Mouse (Mus musculus) neural tube, embryonic 12.5 days (tissue): ENCODE results near the gene Cd52. TPM values are rescaled to one million over a fixed set of nuclear protein-coding genes. Genes with fewer than 3 reads are reported as not detected.

ENCODE experiments used
- ATAC-seq: fragments of 200-750 bp; cut with Nextera tagmentation; 2 replicates; pipeline ENCODE4 v1.8.0; 2017; ENCODE audit warnings: low read depth, mild to moderate bottlenecking, moderate TSS enrichment, moderate library complexity; ENCODE audit not compliant: low FRiP score
- H3K27ac ChIP-seq: fragments of 300-500 bp; sonication (generic); 2 replicates; pipeline ENCODE4 v1.5.1; 2016
- H3K27me3 ChIP-seq: fragments of 300-500 bp; sonication (generic); replicated peaks from 2 replicates; pipeline ENCODE4 v1.6.1; 2016; ENCODE audit warnings: mild to moderate bottlenecking
- H3K36me3 ChIP-seq: fragments of 300-500 bp; sonication (generic); 2 replicates; pipeline ENCODE4 v1.6.1; 2016; ENCODE audit warnings: mild to moderate bottlenecking
- H3K4me1 ChIP-seq: fragments of 300-500 bp; sonication (generic); 2 replicates; pipeline ENCODE4 v1.6.1; 2016
- H3K4me2 ChIP-seq: fragments of 300-500 bp; sonication (generic); replicated peaks from 2 replicates; pipeline ENCODE4 v1.6.1; 2016; ENCODE audit warnings: mild to moderate bottlenecking
- H3K4me3 ChIP-seq: fragments of 300-500 bp; sonication (generic); 2 replicates; pipeline ENCODE4 v1.5.1; 2016
- H3K9ac ChIP-seq: fragments of 300-500 bp; sonication (generic); 2 replicates; pipeline ENCODE4 v1.6.1; 2016; ENCODE audit warnings: mild to moderate bottlenecking
- H3K9me3 ChIP-seq: fragments of 300-500 bp; sonication (generic); 2 replicates; pipeline ENCODE4 v1.6.1; 2016; ENCODE audit warnings: mild to moderate bottlenecking
- WGBS: fragments of 180-500 bp; shearing (Covaris S2); methylation state at CpG from one replicate; pipeline ENCODE4 v1.1.7; 2016; 5-methylcytosine and 5-hydroxymethylcytosine counted together
- polyA plus RNA-seq: library from polyadenylated mRNA; unstranded; fragments of >200 nt; fragmentation: Nextera tagmentation; extraction: Ambion mirVana; gene quantifications from 2 replicates; pipeline ENCODE4 v1.2.1, GENCODE M21; 2016

The Cd52 gene
- polyA plus RNA-seq, 1 experiment from 2014 or later, result 7.2 TPM

GRCm38 (mm10) chr4:134126300-134127120 lies 31.6 kb upstream of the Cd52 start:
- WGBS, result 85% methylated on average over 21 of the region's 21 CpGs

GRCm38 (mm10) chr4:134125383-134126060 lies 30.6 kb upstream of the Cd52 start:
- WGBS, result 87% methylated on average over 15 of the region's 15 CpGs
- Histone ChIP-seq H3K27me3 (no peaks in the 10 kb centered on the region), H3K4me3 (no peak overlapping the region), H3K36me3 (peaks cover 3% of the 10 kb centered on the region; the same call in 1 of the 2 replicates), H3K27ac (no peak overlapping the region), H3K4me1 (peaks cover 23% of the 10 kb centered on the region), H3K4me2 (no peak overlapping the region), H3K9ac (no peak overlapping the region), H3K9me3 (no peaks in the 10 kb centered on the region)
- ATAC-seq, result no peak

More at GRCm38 (mm10) chr4:134126300-134127120, 31.6 kb upstream of the Cd52 start:
- H3K36me3 ChIP-seq, result peaks cover 12% of the 10 kb centered on the region
- H3K27me3 ChIP-seq, result no peaks in the 10 kb centered on the region
- H3K4me2 ChIP-seq, result peak overlapping the region; percentile 71; the same call in 1 of the 2 replicates
- ATAC-seq, result no peak
- H3K27ac ChIP-seq, result no peak overlapping the region
- no peaks in the 10 kb centered on the region for H3K9me3 ChIP-seq
- peak overlapping the region; percentile 33; the same call in 1 of the 2 replicates for H3K9ac ChIP-seq
- H3K4me3 ChIP-seq, result no peak overlapping the region
- H3K4me1 ChIP-seq, result peaks cover 22% of the 10 kb centered on the region

GRCm38 (mm10) chr4:134123680-134124551 lies 29.0 kb upstream of the Cd52 start:
- Histone ChIP-seq H3K9me3 (no peaks in the 10 kb centered on the region), H3K27ac (no peak overlapping the region), H3K36me3 (no peaks in the 10 kb centered on the region), H3K9ac (no peak overlapping the region), H3K27me3 (no peaks in the 10 kb centered on the region), H3K4me2 (no peak overlapping the region), H3K4me1 (peaks cover 19% of the 10 kb centered on the region), H3K4me3 (no peak overlapping the region)
- ATAC-seq, result no peak
- 29% methylated on average over 17 of the region's 17 CpGs for WGBS

- Histone ChIP-seq H3K9me3 (no peaks in the 10 kb centered on the region), H3K27me3 (no peaks in the 10 kb centered on the region), H3K27ac (no peak overlapping the region), H3K4me1 (peaks cover 16% of the 10 kb centered on the region), H3K36me3 (no peaks in the 10 kb centered on the region), H3K9ac (no peak overlapping the region), H3K4me2 (no peak overlapping the region), H3K4me3 (no peak overlapping the region)
- ATAC-seq, result no peak
- 94% methylated on average over 6 of the region's 6 CpGs for WGBS
These were observed 28.3 kb upstream of the Cd52 start for GRCm38 (mm10) chr4:134123147-134123546.

GRCm38 (mm10) chr4:134122281-134122680 lies 27.4 kb upstream of the Cd52 start:
- 39% methylated on average over 3 of the region's 3 CpGs for WGBS
- Histone ChIP-seq H3K9ac (no peak overlapping the region), H3K27ac (no peak overlapping the region)

GRCm38 (mm10) chr4:134121571-134121970 lies 26.7 kb upstream of the Cd52 start:
- WGBS, result 47% methylated on average over 4 of the region's 4 CpGs
- Histone ChIP-seq H3K4me2 (no peak overlapping the region), H3K4me1 (peaks cover 2% of the 10 kb centered on the region; the same call in 1 of the 2 replicates), H3K9ac (no peak overlapping the region), H3K27ac (no peak overlapping the region), H3K36me3 (no peaks in the 10 kb centered on the region), H3K27me3 (no peaks in the 10 kb centered on the region), H3K4me3 (no peak overlapping the region), H3K9me3 (no peaks in the 10 kb centered on the region)
- no peak for ATAC-seq

More at GRCm38 (mm10) chr4:134122281-134122680, 27.4 kb upstream of the Cd52 start:
- no peaks in the 10 kb centered on the region for H3K36me3 ChIP-seq
- H3K4me2 ChIP-seq, result no peak overlapping the region
- peaks cover 7% of the 10 kb centered on the region for H3K4me1 ChIP-seq
- no peak for ATAC-seq
- H3K27me3 ChIP-seq, result no peaks in the 10 kb centered on the region
- no peak overlapping the region for H3K4me3 ChIP-seq
- no peaks in the 10 kb centered on the region for H3K9me3 ChIP-seq

- Histone ChIP-seq H3K36me3 (no peaks in the 10 kb centered on the region), H3K9me3 (no peaks in the 10 kb centered on the region), H3K27ac (no peak overlapping the region), H3K4me3 (no peak overlapping the region), H3K9ac (no peak overlapping the region), H3K27me3 (no peaks in the 10 kb centered on the region), H3K4me1 (peaks cover 2% of the 10 kb centered on the region; the same call in 1 of the 2 replicates), H3K4me2 (no peak overlapping the region)
- no peak for ATAC-seq
- WGBS, result 85% methylated on average over 4 of the region's 4 CpGs
These were observed 26.0 kb upstream of the Cd52 start for GRCm38 (mm10) chr4:134120916-134121315.

GRCm38 (mm10) chr4:134120192-134120805 lies 25.4 kb upstream of the Cd52 start:
- Histone ChIP-seq H3K27me3 (no peaks in the 10 kb centered on the region), H3K9ac (no peak overlapping the region), H3K27ac (no peak overlapping the region), H3K4me3 (no peak overlapping the region), H3K4me1 (peaks cover 2% of the 10 kb centered on the region; the same call in 1 of the 2 replicates), H3K36me3 (no peaks in the 10 kb centered on the region), H3K4me2 (no peak overlapping the region), H3K9me3 (no peaks in the 10 kb centered on the region)
- ATAC-seq, result no peak
- 84% methylated on average over 6 of the region's 6 CpGs for WGBS

GRCm38 (mm10) chr4:134119644-134120043 lies 24.8 kb upstream of the Cd52 start:
- no peak overlapping the region for H3K9ac ChIP-seq
- H3K36me3 ChIP-seq, result no peaks in the 10 kb centered on the region
- H3K9me3 ChIP-seq, result no peaks in the 10 kb centered on the region
- no peak overlapping the region for H3K4me3 ChIP-seq
- no peak overlapping the region for H3K4me2 ChIP-seq
- H3K27ac ChIP-seq, result no peak overlapping the region
- H3K27me3 ChIP-seq, result no peaks in the 10 kb centered on the region
- peaks cover 2% of the 10 kb centered on the region; the same call in 1 of the 2 replicates for H3K4me1 ChIP-seq
- WGBS, result 64% methylated on average over 9 of the region's 9 CpGs
- no peak for ATAC-seq

GRCm38 (mm10) chr4:134119042-134119441 lies 24.2 kb upstream of the Cd52 start:
- H3K27ac ChIP-seq, result no peak overlapping the region
- no peak overlapping the region for H3K4me2 ChIP-seq
- H3K4me3 ChIP-seq, result no peak overlapping the region
- no peaks in the 10 kb centered on the region for H3K9me3 ChIP-seq
- H3K36me3 ChIP-seq, result no peaks in the 10 kb centered on the region
- ATAC-seq, result no peak
- H3K9ac ChIP-seq, result no peak overlapping the region
- WGBS, result 87% methylated on average over 5 of the region's 5 CpGs
- no peaks in the 10 kb centered on the region for H3K27me3 ChIP-seq
- H3K4me1 ChIP-seq, result peaks cover 2% of the 10 kb centered on the region; the same call in 1 of the 2 replicates

- 81% methylated on average over 14 of the region's 14 CpGs for WGBS
- H3K4me2 ChIP-seq, result no peak overlapping the region
- H3K9ac ChIP-seq, result no peak overlapping the region
- no peaks in the 10 kb centered on the region for H3K36me3 ChIP-seq
- no peaks in the 10 kb centered on the region for H3K9me3 ChIP-seq
- no peak overlapping the region for H3K4me3 ChIP-seq
- no peak for ATAC-seq
- H3K27me3 ChIP-seq, result no peaks in the 10 kb centered on the region
- H3K4me1 ChIP-seq, result peaks cover 6% of the 10 kb centered on the region
- no peak overlapping the region for H3K27ac ChIP-seq
These were observed 23.4 kb upstream of the Cd52 start for GRCm38 (mm10) chr4:134118126-134118800.
